Mouse (Mus musculus) common myeloid progenitor, adult 5-6 weeks (primary cell): ENCODE measurements around the gene Hmgn1. TPM values are rescaled to one million over a fixed set of nuclear protein-coding genes. Genes with fewer than 3 reads are reported as not detected.
"Not testable (repeated sequence)": the region's sequence is repeated elsewhere in the genome, so short reads cannot be mapped to it uniquely, and the experiment has no call there.

ENCODE experiments used
- ATAC-seq: replicated peaks from 2 replicates; pipeline ENCODE4 v1.8.0; 2016; ENCODE audit warnings: low read depth, mild to moderate bottlenecking, moderate TSS enrichment, inconsistent platforms; ENCODE audit not compliant: poor library complexity, severe bottlenecking
- total RNA-seq: library from RNA; stranded (forward); fragments of 200-1000, 187-1606 nt; gene quantifications from 2 replicates; pipeline ENCODE4 v1.2.3, GENCODE M21; 2017

The Hmgn1 gene
- total RNA-seq, result 215 and 429 TPM in 2 replicates

DNA sequence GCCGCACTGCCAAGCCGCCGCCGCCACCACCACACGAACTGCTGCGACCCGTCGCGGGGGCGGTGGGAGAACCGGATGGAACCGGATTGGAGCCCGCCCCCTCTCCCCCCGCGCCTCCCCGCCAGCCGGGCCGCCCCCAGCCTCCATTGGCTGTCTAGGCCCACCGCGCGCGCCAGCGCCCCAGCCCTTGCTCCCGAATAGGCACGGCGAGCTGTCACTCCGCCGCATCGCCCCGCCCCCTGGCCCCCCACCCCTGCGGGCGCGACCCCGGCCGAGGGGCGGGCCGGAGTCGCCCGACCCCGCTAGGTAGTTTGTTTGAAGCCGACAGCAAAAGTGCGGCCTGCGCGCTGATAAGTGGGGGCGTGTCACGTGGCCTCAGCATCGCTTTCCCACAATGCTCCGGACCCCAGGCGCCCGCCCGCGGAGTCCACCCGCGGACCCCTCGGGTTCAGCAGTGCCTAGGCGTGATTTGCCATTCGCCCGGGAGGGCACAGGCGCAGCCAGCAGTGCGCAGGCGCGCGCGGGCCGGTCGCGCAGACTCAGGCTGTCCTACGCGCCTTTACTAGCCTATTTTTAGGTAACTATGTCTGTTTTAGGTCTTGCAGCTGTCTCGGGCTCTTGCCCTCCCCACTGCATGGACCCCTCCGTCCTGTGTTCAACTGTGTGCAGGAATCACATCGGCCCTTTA, at the start of gene Hmgn1:
Hmgn1 (minus strand) TSS at position 73 of the 688 bp plus-strand sequence.
- peak; percentile 91 for ATAC-seq

GRCm38 (mm10) chr16:96175399-96175798, 47.9 kb upstream of the Hmgn1 start:
- no peak for ATAC-seq

GRCm38 (mm10) chr16:96173648-96174047, 46.1 kb upstream of the Hmgn1 start:
- ATAC-seq, result no peak

- ATAC-seq, result peak; percentile 79; the same call in 1 of the 2 replicates
Observed at GRCm38 (mm10) chr16:96168837-96169236, 41.3 kb upstream of the Hmgn1 start.

DNA sequence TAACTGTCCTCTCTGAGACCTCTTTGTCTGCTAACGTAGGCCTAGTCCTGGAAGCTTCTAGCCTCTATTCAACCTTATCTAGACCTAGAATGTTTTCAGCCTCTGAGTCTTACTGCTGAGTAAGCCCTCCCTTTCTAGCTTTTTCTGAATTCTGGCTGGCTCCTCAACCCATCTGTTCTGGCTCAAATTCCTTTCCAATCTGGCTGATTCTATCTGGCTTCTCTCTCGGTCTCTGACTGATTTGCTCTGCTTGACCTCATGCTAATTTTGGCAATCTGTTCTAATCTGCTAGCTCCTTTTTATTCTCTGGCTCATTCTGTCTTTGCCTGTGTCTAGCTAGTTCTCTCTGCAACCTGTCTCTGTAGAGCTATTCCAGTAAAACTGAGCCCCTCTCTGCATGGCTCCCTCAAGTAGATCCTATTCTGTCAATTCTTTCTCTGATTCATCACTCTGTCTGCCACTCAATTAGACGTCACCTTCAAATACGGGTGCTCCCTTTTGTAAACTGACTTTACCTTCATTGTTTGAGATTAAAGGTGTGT, 38.3 kb upstream of the Hmgn1 start:
- no peak for ATAC-seq

DNA sequence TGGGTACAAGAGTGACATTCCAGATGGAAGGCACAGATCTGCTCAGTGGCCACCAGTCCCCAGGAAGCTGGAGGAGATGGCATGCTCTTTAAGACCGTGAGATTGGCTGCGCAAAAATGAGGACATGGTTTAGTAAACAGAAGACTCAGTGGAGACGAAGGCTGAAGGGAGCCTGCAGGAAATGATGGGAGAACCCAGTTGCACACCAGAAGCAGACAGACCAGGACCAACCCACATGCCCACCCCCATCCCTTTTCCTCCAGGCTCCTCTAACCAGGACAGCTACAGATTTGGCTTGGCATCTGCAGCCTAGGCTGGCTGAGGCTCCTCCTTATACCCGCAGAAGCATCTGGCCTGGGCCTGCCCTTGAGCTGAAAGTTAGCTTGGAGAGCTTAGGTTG, 33.8 kb upstream of the Hmgn1 start:
- ATAC-seq, result no peak

DNA sequence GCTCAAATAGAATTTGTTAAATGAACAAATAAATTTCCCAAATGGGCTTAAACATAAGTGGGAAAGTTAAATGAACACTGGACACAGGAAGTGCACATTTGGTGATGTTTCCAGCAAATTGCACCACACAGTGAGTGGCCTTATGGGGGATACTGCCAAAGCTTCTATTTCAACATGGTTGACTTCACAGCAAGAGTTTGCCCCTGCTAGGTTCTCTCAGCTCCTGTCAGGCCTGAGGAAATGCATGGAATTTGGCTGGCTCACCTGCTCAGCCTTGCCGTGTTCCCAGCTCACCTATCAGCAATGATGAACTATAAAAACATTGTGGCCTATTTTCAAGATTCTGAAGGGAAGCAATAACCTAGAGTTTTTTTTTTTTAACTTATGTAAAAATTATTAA, 33.4 kb upstream of the Hmgn1 start:
- ATAC-seq, result no peak

DNA sequence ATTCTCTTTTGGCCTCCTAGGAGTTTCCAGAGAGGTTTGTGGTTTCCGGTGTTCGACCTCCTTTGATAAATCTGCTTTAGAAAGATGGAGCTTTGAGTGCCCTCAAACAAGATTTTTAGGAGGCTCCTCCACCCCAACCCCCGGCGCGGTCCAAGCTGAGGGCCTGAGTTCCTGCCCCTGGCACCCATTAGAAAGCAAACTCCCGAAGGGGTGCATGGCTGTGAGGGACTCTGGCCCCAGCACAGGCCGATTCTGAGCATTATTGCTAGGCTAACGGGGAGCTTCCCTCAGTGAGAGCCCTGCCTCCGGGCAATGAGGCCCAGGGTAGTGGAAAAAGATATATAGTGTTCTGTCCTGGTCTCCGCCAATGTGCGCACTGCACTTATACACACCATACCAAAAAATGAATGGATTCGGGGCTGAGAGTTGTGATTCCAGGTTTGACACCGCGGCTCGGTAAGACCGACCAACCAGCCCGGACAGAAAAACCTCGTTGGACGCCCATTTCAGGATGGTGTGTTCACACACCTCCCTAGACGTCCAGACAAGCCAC, 32.3 kb upstream of the Hmgn1 start:
- ATAC-seq, result 0 out of 2 replicates have a peak, but pooled peaks have one; percentile 9

GRCm38 (mm10) chr16:96159091-96159731, 31.7 kb upstream of the Hmgn1 start:
- ATAC-seq, result peak; percentile 81

- ATAC-seq, result no peak
Observed at GRCm38 (mm10) chr16:96158511-96159080, 31.1 kb upstream of the Hmgn1 start.

- ATAC-seq, result no peak
Observed at GRCm38 (mm10) chr16:96157171-96157570, 29.6 kb upstream of the Hmgn1 start.

DNA sequence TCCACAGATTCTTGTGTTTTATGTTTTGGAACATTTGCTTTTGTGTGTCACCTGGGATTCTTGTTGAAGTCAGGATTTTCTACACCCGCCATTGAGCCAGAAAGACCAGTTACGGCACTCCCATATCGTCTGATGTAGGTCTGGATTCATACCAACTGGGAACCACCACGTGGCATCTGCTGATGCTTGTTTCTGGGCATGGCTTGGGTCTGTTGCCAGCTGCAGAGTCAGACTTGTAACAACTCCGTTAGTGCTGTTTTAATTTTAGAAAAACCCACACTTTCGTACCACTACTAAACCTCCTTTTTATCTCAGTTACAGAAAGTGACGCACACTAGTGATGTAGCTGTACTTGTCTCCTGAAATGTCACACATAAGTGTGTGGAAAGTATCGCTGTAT, 28.5 kb upstream of the Hmgn1 start:
- ATAC-seq, result no peak

GRCm38 (mm10) chr16:96154476-96154875, 26.9 kb upstream of the Hmgn1 start:
- no peak for ATAC-seq

GRCm38 (mm10) chr16:96151551-96151950, 24.0 kb upstream of the Hmgn1 start:
- ATAC-seq, result peak; percentile 84

DNA sequence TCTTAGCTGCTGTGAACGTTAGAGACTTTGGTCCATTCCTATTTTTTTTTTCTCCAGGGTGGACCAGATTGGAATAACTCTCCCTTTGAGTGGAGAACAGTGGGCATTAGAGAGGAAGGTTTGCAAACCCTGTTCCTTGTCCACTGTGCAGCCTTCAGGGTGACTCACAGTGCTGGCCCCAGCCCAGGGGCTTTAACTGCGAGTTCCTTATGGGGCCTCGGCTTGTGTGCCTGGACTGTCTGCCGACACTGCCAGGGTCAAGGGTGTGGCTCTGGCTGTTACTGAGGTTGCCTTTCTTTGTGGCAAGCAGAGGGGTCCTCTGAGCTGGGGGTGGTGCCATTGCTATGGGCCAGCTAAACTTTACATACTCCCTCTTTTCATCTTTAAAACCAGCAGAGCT, 23.5 kb upstream of the Hmgn1 start:
- ATAC-seq, result no peak

- no peak for ATAC-seq
Observed at GRCm38 (mm10) chr16:96149311-96149710, 21.8 kb upstream of the Hmgn1 start.

DNA sequence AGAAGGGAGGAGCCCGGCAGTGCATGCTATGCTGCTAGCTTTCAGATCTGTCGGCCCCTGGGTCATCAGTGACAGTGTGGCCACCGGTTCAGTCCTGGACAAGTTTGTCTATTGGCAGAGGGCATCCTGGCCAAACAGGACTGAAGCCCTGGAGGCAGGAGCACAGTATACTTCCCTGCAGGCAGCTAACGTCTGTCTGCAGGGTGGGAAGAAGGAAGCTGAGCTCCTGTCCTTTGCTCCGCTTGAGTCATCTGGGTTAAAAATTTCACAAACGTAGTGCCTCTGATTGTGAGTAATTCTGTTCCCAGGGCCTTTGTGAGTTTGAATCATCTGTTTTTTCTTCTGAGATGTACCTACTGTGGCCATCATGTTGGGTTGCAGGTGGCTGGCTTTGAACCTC, 21.3 kb upstream of the Hmgn1 start:
- ATAC-seq, result no peak

GRCm38 (mm10) chr16:96145814-96146213, 18.3 kb upstream of the Hmgn1 start:
- ATAC-seq, result no peak; the same call in 1 of the 2 replicates

GRCm38 (mm10) chr16:96145110-96145800, 17.7 kb upstream of the Hmgn1 start, which contains the start of gene Wrb:
Gene Wrb, plus strand, starts transcription at chr16:96145407.
- peak; percentile 95 for ATAC-seq

DNA sequence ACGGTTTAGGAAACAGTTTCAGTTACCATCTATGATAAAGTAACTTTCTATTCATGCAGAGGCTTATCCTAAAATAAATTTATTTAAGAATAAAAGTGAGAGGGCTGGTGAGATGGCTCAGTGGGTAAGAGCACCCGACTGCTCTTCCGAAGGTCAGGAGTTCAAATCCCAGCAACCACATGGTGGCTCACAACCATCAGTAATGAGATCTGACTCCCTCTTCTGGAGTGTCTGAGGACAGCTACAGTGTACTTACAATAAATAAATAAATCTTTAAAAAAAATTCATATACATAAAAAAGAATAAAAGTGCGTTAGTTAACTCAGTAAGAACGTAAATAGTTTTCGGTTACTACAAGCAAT, 17.2 kb upstream of the Hmgn1 start:
- not testable (repeated sequence) for ATAC-seq
